Mouse (Mus musculus) heart, embryonic 10.5 days (tissue): ENCODE measurements at regions not wholly inside any gene's neighbourhood (a gene's known extent, or its start where the extent isn't known, plus 50 kb on each side); places are given as distances from the start of the nearest gene placed in this dataset.

Source experiments
- DNase-seq: peaks from one replicate; pipeline ENCODE4 v3.0.0-alpha.2; 2017; ENCODE audit warnings: low spot score
- H3K27ac ChIP-seq: fragments of 300-500 bp; sonication (generic); 2 replicates; pipeline ENCODE4 v1.5.1; 2016; ENCODE audit warnings: mild to moderate bottlenecking
- H3K27me3 ChIP-seq: fragments of 300-500 bp; sonication (generic); 2 replicates; pipeline ENCODE4 v1.6.1; 2016; ENCODE audit warnings: mild to moderate bottlenecking; ENCODE audit not compliant: poor library complexity, insufficient read depth, severe bottlenecking
- H3K36me3 ChIP-seq: fragments of 300-500 bp; sonication (generic); 2 replicates; pipeline ENCODE4 v1.6.1; 2016; ENCODE audit warnings: mild to moderate bottlenecking, moderate library complexity
- H3K4me1 ChIP-seq: fragments of 300-500 bp; sonication (generic); 2 replicates; pipeline ENCODE4 v1.6.1; 2016; ENCODE audit warnings: mild to moderate bottlenecking
- H3K4me3 ChIP-seq: fragments of 300-500 bp; sonication (generic); 2 replicates; pipeline ENCODE4 v1.5.1; 2016; ENCODE audit warnings: mild to moderate bottlenecking, moderate library complexity
- H3K9me3 ChIP-seq: fragments of 300-500 bp; sonication (generic); 2 replicates; pipeline ENCODE4 v1.6.1; 2016; ENCODE audit warnings: mild to moderate bottlenecking, moderate library complexity
- WGBS: fragments of 180-500 bp; shearing (Covaris S2); methylation state at CpG from one replicate; pipeline ENCODE4 v1.1.7; 2016; 5-methylcytosine and 5-hydroxymethylcytosine counted together

DNA sequence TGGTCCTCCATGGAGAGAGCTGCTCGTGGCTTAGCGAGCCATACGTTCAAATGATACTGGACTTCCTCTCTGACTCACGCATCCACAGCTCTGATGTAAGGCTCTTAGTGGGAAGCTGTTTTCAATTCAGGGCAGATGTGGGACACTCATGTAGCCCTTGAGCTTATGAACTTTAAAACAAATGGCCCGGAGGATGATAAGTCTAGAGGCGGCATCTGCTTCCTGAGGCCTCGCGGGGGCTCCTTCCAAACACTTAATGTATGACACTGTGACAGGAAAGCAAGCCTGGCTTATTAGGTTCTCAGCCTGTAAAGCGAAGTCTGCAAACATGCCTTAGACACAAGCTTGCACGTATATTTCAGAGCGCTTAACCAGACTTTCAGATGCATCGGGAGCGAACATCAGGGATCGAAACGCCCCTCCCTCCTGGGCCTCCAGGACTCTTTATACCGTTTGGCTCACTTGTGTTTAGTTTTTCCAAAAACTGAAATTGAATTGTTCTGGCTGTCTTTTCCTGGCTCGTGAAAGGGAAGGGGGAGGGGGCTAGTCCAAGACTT is 59.4 kb upstream of the Sash1 start:
- 63% methylated on average over 17 of the region's 17 CpGs for WGBS

GRCm38 (mm10) chr10:8944586-8944985 is 58.7 kb upstream of the Sash1 start:
- DNase-seq, result no peak
- H3K4me1 ChIP-seq, result no peaks in the 10 kb centered on the region
- 75% methylated on average over 5 of the region's 5 CpGs for WGBS
- no peak overlapping the region for H3K4me3 ChIP-seq
- H3K27ac ChIP-seq, result no peak overlapping the region
- no peaks in the 10 kb centered on the region for H3K36me3 ChIP-seq
- no peaks in the 10 kb centered on the region for H3K27me3 ChIP-seq
- H3K9me3 ChIP-seq, result no peaks in the 10 kb centered on the region

More for the DNA sequence above, 59.4 kb upstream of the Sash1 start:
- no peak overlapping the region for H3K4me3 ChIP-seq
- no peaks in the 10 kb centered on the region for H3K9me3 ChIP-seq
- no peak for DNase-seq
- peak overlapping the region; percentile 62; the same call in 1 of the 2 replicates for H3K27ac ChIP-seq
- no peaks in the 10 kb centered on the region for H3K36me3 ChIP-seq
- H3K27me3 ChIP-seq, result no peaks in the 10 kb centered on the region
- no peaks in the 10 kb centered on the region for H3K4me1 ChIP-seq

- 83% methylated on average over 6 of the region's 6 CpGs for WGBS
- H3K9me3 ChIP-seq, result no peaks in the 10 kb centered on the region
- no peaks in the 10 kb centered on the region for H3K27me3 ChIP-seq
- no peaks in the 10 kb centered on the region for H3K4me1 ChIP-seq
- H3K27ac ChIP-seq, result no peak overlapping the region
- H3K4me3 ChIP-seq, result no peak overlapping the region
- DNase-seq, result no peak
- H3K36me3 ChIP-seq, result no peaks in the 10 kb centered on the region
Observed at GRCm38 (mm10) chr10:8943698-8944097, 57.8 kb upstream of the Sash1 start.

DNA sequence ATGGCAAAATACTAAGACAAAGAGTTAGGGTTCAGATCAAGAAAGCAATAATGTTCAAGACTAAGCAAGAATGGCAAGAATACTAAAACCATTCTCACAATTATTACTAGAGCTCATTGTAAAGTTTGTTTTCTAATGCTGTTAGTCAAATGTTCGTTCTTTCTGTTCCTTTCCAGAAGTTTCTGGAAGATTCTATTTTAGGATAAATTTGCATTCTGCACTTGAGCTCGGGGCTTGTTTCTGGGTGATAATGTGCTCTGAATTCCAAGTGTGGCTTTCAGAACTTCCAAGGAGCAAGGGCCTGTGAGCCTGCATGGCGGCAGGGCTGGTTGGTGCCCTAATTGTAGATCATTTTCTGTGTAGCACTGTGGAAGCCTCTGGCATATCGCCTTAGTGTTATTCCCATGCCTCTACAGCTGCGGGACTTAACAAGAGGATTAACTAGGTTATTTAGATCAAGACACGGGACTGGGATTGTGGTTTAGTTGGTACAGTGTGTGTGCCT is 57.1 kb upstream of the Sash1 start:
- WGBS, result 80% methylated on average over 6 of the region's 6 CpGs
- no peaks in the 10 kb centered on the region for H3K9me3 ChIP-seq
- H3K4me3 ChIP-seq, result no peak overlapping the region
- DNase-seq, result no peak
- H3K27me3 ChIP-seq, result no peaks in the 10 kb centered on the region
- H3K36me3 ChIP-seq, result no peaks in the 10 kb centered on the region
- no peak overlapping the region for H3K27ac ChIP-seq
- H3K4me1 ChIP-seq, result no peaks in the 10 kb centered on the region

- no peaks in the 10 kb centered on the region for H3K9me3 ChIP-seq
- peaks cover 3% of the 10 kb centered on the region; the same call in 1 of the 2 replicates for H3K4me1 ChIP-seq
- no peak overlapping the region for H3K27ac ChIP-seq
- DNase-seq, result no peak
- H3K36me3 ChIP-seq, result no peaks in the 10 kb centered on the region
- no peaks in the 10 kb centered on the region for H3K27me3 ChIP-seq
- H3K4me3 ChIP-seq, result no peak overlapping the region
- WGBS, result 78% methylated on average over 4 of the region's 4 CpGs
Observed at GRCm38 (mm10) chr10:8936369-8936768, 50.5 kb upstream of the Sash1 start.
